Mouse (Mus musculus) gastrocnemius, postnatal 4 days (tissue): ENCODE data around the gene Pcgf2. TPM values are rescaled to one million over a fixed set of nuclear protein-coding genes. Genes with fewer than 3 reads are reported as not detected.
A peak's percentile ranks its signal among the peaks of the same experiment; 100 is the strongest.
"Not testable (repeated sequence)": the region's sequence is repeated elsewhere in the genome, so short reads cannot be mapped to it uniquely, and the experiment has no call there.

ENCODE experiments used
- DNase-seq, 2 experiments: peaks; one replicate each; pipeline ENCODE4 v3.0.0; 2021 to 2022; ENCODE audit warnings: low spot score in 2 of 2, mixed read lengths in 2 of 2
- microRNA-seq: library from miRNA; unstranded; fragments of <30 nt; microRNA quantifications from one replicate; pipeline ENCODE4 v1.2.0, GENCODE M21; 2021
- total RNA-seq, 2 experiments: library from RNA; stranded (reverse); gene quantifications; 2 replicates each; pipeline ENCODE4 v1.2.3; 2021

The Pcgf2 gene
- total RNA-seq, 2 experiments from 2014 or later, result 27.3 to 33.0 TPM

DNA sequence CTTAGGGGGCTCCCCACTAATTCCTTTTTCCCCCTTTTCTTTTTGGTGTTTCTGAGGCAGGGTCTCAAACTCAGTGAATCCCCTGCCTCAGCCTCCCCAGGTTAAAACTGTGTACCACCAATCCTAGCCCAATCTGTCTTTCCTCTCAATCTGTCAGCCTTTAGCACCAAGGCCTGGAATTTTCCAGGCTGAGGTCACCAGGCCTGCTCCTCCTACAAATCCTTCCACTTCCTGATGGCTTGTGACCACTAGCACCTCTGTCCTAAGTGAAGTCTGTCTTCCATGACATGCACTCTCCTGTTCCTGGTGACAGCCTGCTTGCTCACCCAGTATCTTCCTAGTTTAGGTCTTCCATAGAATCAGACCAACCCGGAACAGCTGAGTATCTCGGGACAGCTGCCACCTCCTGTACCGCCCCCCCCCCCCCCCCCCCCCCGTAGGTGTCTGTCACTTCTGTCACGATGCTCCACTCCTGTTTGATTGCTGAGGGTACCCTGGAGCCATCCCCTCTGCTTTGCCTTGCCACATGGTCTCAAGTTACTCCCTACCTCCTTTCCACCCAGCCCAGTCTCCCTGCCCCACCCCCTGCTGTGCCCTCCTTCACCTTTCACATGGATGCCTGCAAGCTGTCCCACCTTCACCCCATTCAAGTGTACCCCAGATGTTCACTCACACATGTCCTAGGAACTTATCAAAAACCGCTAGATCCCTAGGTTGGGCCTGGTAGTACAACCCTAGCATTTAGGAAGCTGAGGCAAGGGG, 42.9 kb downstream of the Pcgf2 start:
- DNase-seq, result no peak

DNA sequence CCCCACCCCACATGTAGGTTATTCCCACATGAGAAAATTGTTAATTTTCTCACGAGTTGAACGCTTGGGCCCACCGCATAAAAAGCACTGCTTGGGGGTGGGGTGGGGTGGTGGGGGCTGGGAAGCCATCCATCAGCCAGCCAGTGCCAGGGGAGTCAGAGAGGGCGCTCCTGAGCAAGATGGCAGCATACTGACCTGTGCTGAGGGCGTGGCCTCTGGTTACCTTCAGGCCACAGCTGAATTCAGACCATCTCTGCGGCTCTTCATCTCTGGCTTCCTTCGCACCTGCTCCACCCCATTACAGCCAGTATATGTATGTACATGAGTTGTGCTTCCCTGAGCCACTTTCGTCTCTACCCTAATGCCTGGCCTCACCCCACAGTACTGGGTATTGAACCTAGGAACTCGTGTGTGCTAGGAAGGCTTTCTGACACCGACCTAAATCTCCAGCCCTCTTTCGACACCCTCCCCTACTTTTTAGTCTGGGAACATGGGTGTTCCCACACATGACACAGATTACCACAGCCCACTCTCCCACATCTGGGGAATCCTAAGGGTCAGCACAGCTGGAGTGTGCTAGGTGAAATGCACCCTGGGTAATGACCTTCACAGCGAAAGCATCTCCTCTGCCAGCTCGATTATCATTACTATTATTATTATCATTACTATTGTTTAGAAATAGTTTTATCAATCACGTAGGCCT, 43.9 kb downstream of the Pcgf2 start:
- DNase-seq, result no peak

DNA sequence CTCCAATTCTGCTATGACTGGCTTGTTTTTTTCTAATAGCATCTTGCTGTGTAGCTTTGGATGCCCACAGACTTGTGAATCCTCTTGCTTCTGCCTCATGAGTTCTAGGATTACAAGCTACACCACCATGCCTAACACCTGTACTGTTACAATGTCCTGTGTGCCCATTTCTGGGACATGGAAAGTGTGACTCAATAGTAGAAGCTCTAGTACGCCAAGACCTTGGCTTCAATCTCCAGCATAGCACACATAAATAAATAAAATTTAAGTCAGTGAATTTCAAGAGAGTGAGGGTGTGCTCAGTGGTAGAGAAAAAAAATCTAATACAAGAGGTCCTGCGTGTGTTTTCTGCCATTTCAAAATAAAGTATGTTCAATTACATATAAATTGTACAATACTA, 46.1 kb downstream of the Pcgf2 start:
- DNase-seq, result no peak

DNA sequence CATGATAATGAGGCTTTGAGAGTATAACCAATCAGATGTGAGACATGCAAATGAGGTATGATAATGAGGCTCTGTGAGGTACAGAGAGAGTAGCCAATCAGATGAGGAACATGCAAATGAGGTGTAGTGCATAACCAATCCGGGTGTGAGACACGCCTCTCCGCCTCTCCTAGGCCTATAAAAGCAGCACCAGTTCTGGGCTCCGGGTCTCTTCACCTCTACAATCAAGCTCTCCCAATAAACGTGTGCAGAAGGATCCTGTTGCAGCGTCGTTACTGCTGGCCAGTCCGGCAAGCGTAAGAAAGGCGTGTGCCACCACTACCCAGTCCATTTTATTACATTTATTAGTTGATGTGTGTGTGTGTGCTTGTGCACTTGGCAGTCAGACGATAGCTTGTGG, 46.9 kb downstream of the Pcgf2 start:
- not testable (repeated sequence) for DNase-seq

DNA sequence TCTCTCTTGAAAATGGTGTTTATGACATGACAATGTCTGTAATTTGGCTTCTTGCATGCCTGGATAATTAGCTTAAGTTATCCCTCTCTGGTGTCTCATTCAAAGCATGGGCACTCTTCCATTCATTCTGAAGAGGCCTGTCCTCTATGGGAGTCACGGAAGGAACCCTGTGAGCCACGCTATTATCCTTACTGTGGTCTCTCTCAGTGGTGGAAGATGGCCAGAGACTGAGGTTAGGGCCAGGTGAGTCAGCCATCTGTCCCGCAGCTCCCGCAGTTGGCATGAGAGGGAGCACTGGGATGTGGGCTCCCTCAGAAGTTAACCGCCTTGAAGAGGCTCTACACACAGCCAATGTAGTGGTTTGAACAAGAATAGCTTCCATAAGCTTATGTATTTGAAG, 50.0 kb downstream of the Pcgf2 start:
- DNase-seq, result no peak

DNA sequence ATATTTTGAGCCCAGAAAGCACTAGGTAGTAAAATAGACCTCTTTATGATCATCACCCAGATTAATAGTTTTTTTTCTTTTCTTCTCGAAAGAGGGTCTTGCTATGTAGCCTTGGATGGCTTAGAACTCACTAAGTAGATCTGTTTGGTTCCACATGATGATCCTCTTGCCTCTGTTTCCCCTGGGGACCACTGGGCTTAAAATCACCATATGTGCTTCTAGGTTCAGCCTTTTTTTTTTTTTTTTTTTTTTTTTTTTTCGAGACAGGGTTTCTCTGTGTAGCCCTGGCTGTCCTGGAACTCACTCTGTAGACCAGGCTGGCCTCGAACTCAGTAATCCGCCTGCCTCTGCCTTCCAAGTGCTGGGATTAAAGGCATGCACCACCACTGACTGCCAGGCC, 51.8 kb downstream of the Pcgf2 start:
- DNase-seq, result not testable (repeated sequence)

DNA sequence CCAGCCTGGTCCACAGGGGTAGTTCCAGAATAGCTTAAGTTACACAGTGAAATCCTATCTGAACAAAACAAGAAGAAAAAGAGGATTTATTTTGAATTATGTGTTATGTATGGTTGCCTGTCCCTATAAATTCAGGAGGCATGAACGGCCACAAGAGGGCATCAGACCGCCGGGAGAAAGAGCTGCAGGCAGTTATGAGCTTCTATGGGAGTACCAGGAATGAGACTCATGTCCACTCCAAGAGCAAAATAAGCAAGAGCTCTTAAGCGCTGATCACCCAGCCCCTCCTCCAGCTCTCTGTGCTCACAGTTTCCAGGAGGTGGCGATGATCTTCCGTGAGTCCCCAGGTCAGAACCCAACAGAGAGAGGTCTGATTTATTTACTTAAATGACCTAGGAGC, 55.5 kb downstream of the Pcgf2 start:
- peak in 1 of 2 experiments; percentile 55 for DNase-seq

DNA sequence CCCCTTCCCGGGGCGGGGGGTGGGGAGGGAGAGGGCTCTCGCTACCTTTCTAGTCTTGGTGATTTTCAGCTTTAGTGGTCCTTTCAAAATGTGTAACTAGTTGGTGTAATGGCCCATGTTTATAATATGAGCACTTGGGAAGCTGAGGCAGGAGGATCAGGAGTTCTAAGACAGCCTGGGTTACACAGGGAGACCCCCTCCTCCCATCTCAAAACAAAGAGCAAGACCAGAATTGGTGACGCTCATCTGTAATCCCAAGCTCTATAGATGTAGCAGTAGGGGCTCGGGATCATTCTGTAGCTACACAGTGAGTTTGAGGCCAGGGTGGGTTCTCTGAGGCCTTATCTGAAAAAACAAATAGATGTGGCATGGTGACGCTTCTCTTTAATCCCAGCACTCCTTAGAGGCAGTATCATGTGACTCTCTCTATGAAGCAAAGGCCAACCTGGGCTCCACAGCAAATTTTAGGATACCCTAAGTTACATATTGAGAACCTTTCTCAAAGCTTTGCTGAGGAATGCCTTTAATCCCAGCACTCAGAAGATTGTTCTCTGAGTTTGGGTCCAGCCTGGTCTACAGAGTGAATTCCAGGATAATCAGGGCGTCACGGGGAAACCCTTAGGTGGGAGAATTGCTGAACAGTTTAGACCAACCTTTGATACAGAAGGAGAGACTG, 56.8 kb downstream of the Pcgf2 start:
- no peak for DNase-seq

DNA sequence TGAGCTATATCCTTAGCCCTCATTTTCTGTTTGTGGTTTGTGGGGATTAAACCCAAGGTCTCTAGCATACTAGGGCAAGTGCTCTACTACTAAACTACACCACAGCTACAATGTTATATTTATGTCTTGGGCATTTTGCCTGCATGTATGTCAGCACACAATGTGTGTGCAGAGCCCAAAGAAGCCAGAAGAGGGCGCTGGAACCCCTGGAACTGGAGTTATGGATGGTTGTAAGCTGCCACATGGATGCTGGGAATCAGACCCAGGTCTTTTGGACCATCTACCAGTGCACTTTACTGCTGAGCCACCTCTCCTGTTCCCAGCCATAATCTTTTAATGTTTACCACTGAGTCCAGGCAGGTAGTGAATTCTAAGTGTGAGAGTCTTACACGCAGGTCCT, 57.6 kb downstream of the Pcgf2 start:
- no peak for DNase-seq

DNA sequence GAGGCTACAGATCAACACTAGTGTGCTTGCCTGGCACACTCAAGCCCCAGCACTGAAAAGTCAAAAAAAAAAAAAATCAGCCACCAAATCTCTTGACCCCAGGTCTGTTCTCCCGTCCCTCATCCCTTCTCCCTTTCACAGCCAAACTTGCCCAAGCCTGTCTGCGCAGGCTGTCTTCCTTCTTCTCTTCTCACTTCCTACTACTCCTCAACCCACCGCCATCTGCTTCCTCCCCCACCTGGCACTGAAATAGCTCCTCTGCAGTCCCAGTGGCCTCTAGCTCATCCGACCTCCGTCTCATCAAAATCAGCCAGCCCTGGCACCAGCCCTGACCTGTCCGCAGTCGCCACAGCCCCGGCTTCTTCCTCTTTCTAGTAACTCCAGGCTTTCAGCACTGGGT, 58.6 kb downstream of the Pcgf2 start:
- no peak for DNase-seq

Small RNA genes within 50 kb of the gene (microRNA-seq; reads per million reads assigned to microRNA genes)
- gene Gm24158 (not detected), gene Mir6927 (not detected), gene Mir8102 (not detected)

Other genes with a start within 250 kb of the Pcgf2 start
- gene 4933428G20Rik, start 200.2 kb downstream of the Pcgf2 start, total RNA-seq, result not detected
- 1 to 10 TPM; 1.3 to 1.7 TPM for gene Srcin1, start 124.3 kb downstream of the Pcgf2 start, total RNA-seq
- gene Epop, start 70.8 kb downstream of the Pcgf2 start, total RNA-seq, result under 1 TPM; 0.47 to 0.76 TPM
- gene Mllt6, start 37.1 kb downstream of the Pcgf2 start, total RNA-seq, result 10 to 100 TPM; 30.8 to 32.1 TPM
- 10 to 100 TPM; 65.5 to 72.0 TPM for gene Cisd3, start 14.7 kb downstream of the Pcgf2 start, total RNA-seq
- gene Psmb3, start 2.9 kb upstream of the Pcgf2 start, total RNA-seq, result 100 to 1,000 TPM; 203 to 227 TPM
- gene Pip4k2b, start 44.2 kb upstream of the Pcgf2 start, total RNA-seq, result 10 to 100 TPM; 62.7 to 64.2 TPM
- 10 to 100 TPM; 13.4 to 13.5 TPM for gene Cwc25, start 66.1 kb upstream of the Pcgf2 start, total RNA-seq
- not detected for gene 1700001P01Rik, start 75.4 kb upstream of the Pcgf2 start, total RNA-seq
- gene Rpl23, start 81.9 kb upstream of the Pcgf2 start, total RNA-seq, result 100 to 1,000 TPM; 976 to 983 TPM
- gene Lasp1, start 98.5 kb upstream of the Pcgf2 start, total RNA-seq, result 10 to 100 TPM; 82.0 to 99.0 TPM
- 1 to 10 TPM; 1.0 to 2.4 TPM for gene B230217C12Rik, start 140.3 kb upstream of the Pcgf2 start, total RNA-seq
- gene Fbxo47, start 183.7 kb upstream of the Pcgf2 start, total RNA-seq, result under 1 TPM; 0.27 to 0.44 TPM